Mouse (Mus musculus) CH12.LX (cell line): Measurements from ENCODE around the gene Klhl26. TPM values are rescaled to one million over a fixed set of nuclear protein-coding genes. Genes with fewer than 3 reads are reported as not detected.

ENCODE experiments used
- DNase-seq: peaks from one replicate; pipeline ENCODE4 v3.0.0-alpha.2; 2013; ENCODE audit errors: extremely low read depth
- H3K27ac ChIP-seq: 2 replicates; pipeline ENCODE4 v1.5.1; 2012; ENCODE audit warnings: low read depth, mild to moderate bottlenecking, control low read depth, moderate library complexity; ENCODE audit not compliant: insufficient read depth
- H3K27me3 ChIP-seq: replicated peaks from 2 replicates; pipeline ENCODE3; 2012; ENCODE audit warnings: inconsistent platforms
- H3K36me3 ChIP-seq, 2 experiments: replicated peaks in 1 of 2; 2 replicates each; pipeline versions ENCODE3 to v1.6.1; 2012; ENCODE audit warnings: inconsistent platforms in 1 of 2, low read length in 1 of 2, mild to moderate bottlenecking in 1 of 2, mixed read lengths in 1 of 2, moderate library complexity in 1 of 2; ENCODE audit not compliant: control insufficient read depth in 1 of 2, insufficient read depth in 1 of 2
- H3K4me1 ChIP-seq, 2 experiments: 2 replicates each; pipeline ENCODE4 v1.6.1; 2012; ENCODE audit warnings: inconsistent platforms in 1 of 2, moderate library complexity in 1 of 2; ENCODE audit not compliant: insufficient read depth in 2 of 2, control insufficient read depth in 1 of 2
- H3K4me2 ChIP-seq: 2 replicates; pipeline ENCODE4 v1.6.1; 2012; ENCODE audit warnings: low read depth, mild to moderate bottlenecking, control low read depth; ENCODE audit not compliant: poor library complexity, insufficient read depth, severe bottlenecking
- H3K4me3 ChIP-seq, 3 experiments: fragments of 150-350 bp in 1 of 3; sonication (generic) in 1 of 3; replicated peaks in 1 of 3; 2 replicates each; pipeline versions ENCODE3 to v1.5.1; 2011 to 2012; ENCODE audit warnings: low read depth in 2 of 3, low read length in 2 of 3, mild to moderate bottlenecking in 2 of 3, moderate library complexity in 2 of 3, control low read depth in 1 of 3, improper control_type of control experiment in 1 of 3, inconsistent platforms in 1 of 3, mixed read lengths in 1 of 3; ENCODE audit not compliant: poor library complexity in 1 of 3
- H3K79me2 ChIP-seq: replicated peaks from 2 replicates; pipeline ENCODE4 v1.6.1; 2012; ENCODE audit warnings: mild to moderate bottlenecking, moderate library complexity; ENCODE audit not compliant: control insufficient read depth, poor library complexity, insufficient read depth, severe bottlenecking; ENCODE audit errors: extremely low read depth
- H3K9ac ChIP-seq: 2 replicates; pipeline ENCODE4 v1.6.1; 2012; ENCODE audit warnings: low read depth, mild to moderate bottlenecking, control low read depth, moderate library complexity; ENCODE audit not compliant: insufficient read depth
- H3K9me3 ChIP-seq: replicated peaks from 2 replicates; pipeline ENCODE3; 2012; ENCODE audit warnings: low read length, inconsistent platforms, mixed read lengths
- CHD2 ChIP-seq: IDR thresholded peaks from 2 replicates; pipeline ENCODE4 v1.6.1; 2011; ENCODE audit warnings: low read length, improper control_type of control experiment
- E2F4 ChIP-seq: IDR thresholded peaks from 2 replicates; pipeline ENCODE4 v1.6.1; 2011; ENCODE audit warnings: low read depth, low read length, improper control_type of control experiment; ENCODE audit not compliant: insufficient replicate concordance
- ELF1 ChIP-seq: IDR thresholded peaks from 2 replicates; pipeline ENCODE4 v1.6.1; 2014; ENCODE audit warnings: low read depth, mild to moderate bottlenecking, inconsistent platforms, low read length, improper control_type of control experiment
- EP300 ChIP-seq: IDR thresholded peaks from 2 replicates; pipeline ENCODE4 v1.6.1; 2011; ENCODE audit warnings: low read length, improper control_type of control experiment
- GABPA ChIP-seq: IDR thresholded peaks from 2 replicates; pipeline ENCODE4 v1.6.1; 2012; ENCODE audit warnings: low read depth, low read length, improper control_type of control experiment, inconsistent platforms; ENCODE audit not compliant: insufficient replicate concordance
- JUN ChIP-seq: IDR thresholded peaks from 2 replicates; pipeline ENCODE4 v1.6.1; 2011; ENCODE audit warnings: low read depth, mild to moderate bottlenecking, low read length, improper control_type of control experiment, moderate library complexity; ENCODE audit not compliant: insufficient read depth
- MAFK ChIP-seq: IDR thresholded peaks from 2 replicates; pipeline ENCODE4 v1.6.1; 2011; ENCODE audit warnings: low read length, improper control_type of control experiment; ENCODE audit not compliant: insufficient replicate concordance
- MEF2A ChIP-seq: IDR thresholded peaks from 2 replicates; pipeline ENCODE4 v1.6.1; 2014; ENCODE audit warnings: low read depth, mild to moderate bottlenecking, inconsistent platforms, low read length, improper control_type of control experiment, borderline replicate concordance
- RAD21 ChIP-seq: IDR thresholded peaks from 2 replicates; pipeline ENCODE4 v1.6.1; 2011; ENCODE audit warnings: low read depth, mild to moderate bottlenecking, low read length, improper control_type of control experiment, moderate library complexity
- SIN3A ChIP-seq: IDR thresholded peaks from 2 replicates; pipeline ENCODE4 v1.6.1; 2012; ENCODE audit warnings: low read length, improper control_type of control experiment, inconsistent platforms
- TBP ChIP-seq: conservative IDR thresholded peaks from 2 replicates; pipeline ENCODE4 v1.6.1; 2011; ENCODE audit warnings: low read depth, low read length, improper control_type of control experiment
- UBTF ChIP-seq: IDR thresholded peaks from 2 replicates; pipeline ENCODE4 v1.6.1; 2012; ENCODE audit warnings: low read depth, mild to moderate bottlenecking, inconsistent platforms, low read length, improper control_type of control experiment, moderate library complexity
- USF1 ChIP-seq: IDR thresholded peaks from 2 replicates; pipeline ENCODE4 v1.6.1; 2014; ENCODE audit warnings: low read depth, mild to moderate bottlenecking, inconsistent platforms, low read length, improper control_type of control experiment
- ZKSCAN1 ChIP-seq: IDR thresholded peaks from 2 replicates; pipeline ENCODE4 v1.6.1; 2012; ENCODE audit warnings: low read depth, inconsistent platforms, low read length, improper control_type of control experiment, borderline replicate concordance
- ZMIZ1 ChIP-seq: IDR thresholded peaks from 2 replicates; pipeline ENCODE4 v1.6.1; 2012; ENCODE audit warnings: low read depth, mild to moderate bottlenecking, inconsistent platforms, low read length, improper control_type of control experiment
- dilution Hi-C: fragments of 300-500 bp; cut with MboI; formaldehyde crosslinking; loops from 2 replicates; pipeline ENCODE4 v1.14.3; 2020; ENCODE audit warnings: low sequenced_read_pairs; ENCODE audit not compliant: extremely low pct_unique_long_range_greater_than_20kb, extremely low pct_ligation_motif_present
- in situ Hi-C: fragments of 300-500 bp; cut with MboI; formaldehyde crosslinking; loops from 3 replicates; pipeline ENCODE4 v1.14.3; 2019; ENCODE audit warnings: low sequenced_read_pairs, low pct_ligation_motif_present, low pct_unique_long_range_greater_than_20kb, mixed read lengths
- polyA plus RNA-seq: library from polyadenylated mRNA; unstranded; fragments of >175 nt; gene quantifications from 2 replicates; pipeline ENCODE4 v1.2.1, GENCODE M21; 2012; ENCODE audit warnings: low read depth; ENCODE audit not compliant: insufficient read length
- total RNA-seq, 2 experiments: library from RNA; depleted of rRNA; stranded (reverse); fragments of 300-350 nt in 1 of 2; fragments of >200 nt in 1 of 2; gene quantifications; 2 replicates each; pipeline ENCODE4 v1.2.3; 2012 to 2014

The Klhl26 gene
- total and polyA plus RNA-seq, 3 experiments: 4.7 to 15.6 (median 6.0) TPM

GRCm38 (mm10) chr8:70495771-70496062 is 18.9 kb upstream of the Klhl26 start:
- TF ChIP-seq SIN3A: no peak
- TF ChIP-seq JUN: no peak
- no peak for TF ChIP-seq EP300
- TF ChIP-seq ZMIZ1: no peak
- TF ChIP-seq E2F4: no peak
- TF ChIP-seq USF1: no peak
- no peak for TF ChIP-seq TBP
- TF ChIP-seq CHD2: no peak
- TF ChIP-seq RAD21: no peak
- TF ChIP-seq, all 38 proteins: peak for 0
- dilution Hi-C loops: no loop called here
- H3K27me3 ChIP-seq: peaks cover 86% of the 10 kb centered on the region
- H3K4me3 ChIP-seq: no peak overlapping the region
- peaks cover 0 to 27% of the 10 kb centered on the region in 2 experiments; a peak in 3 of 4 replicates for H3K4me1 ChIP-seq
- DNase-seq: no peak
- no peaks in the 10 kb centered on the region for H3K36me3 ChIP-seq
- H3K27ac ChIP-seq: no peak overlapping the region
- no peaks in the 10 kb centered on the region for H3K9me3 ChIP-seq
- in situ Hi-C loops: no loop called here
- no peak overlapping the region for H3K9ac ChIP-seq
- no peaks in the 10 kb centered on the region for H3K79me2 ChIP-seq
- H3K4me2 ChIP-seq: no peak overlapping the region

GRCm38 (mm10) chr8:70495001-70495770 is 18.4 kb upstream of the Klhl26 start:
- H3K27me3 ChIP-seq: peaks cover 89% of the 10 kb centered on the region
- H3K36me3 ChIP-seq: no peaks in the 10 kb centered on the region
- dilution Hi-C loops: no loop called here
- DNase-seq: no peak
- H3K9me3 ChIP-seq: no peaks in the 10 kb centered on the region
- no peak overlapping the region for H3K4me2 ChIP-seq
- peaks cover 0 to 22% of the 10 kb centered on the region in 2 experiments; a peak in 2 of 4 replicates for H3K4me1 ChIP-seq
- no peaks in the 10 kb centered on the region for H3K79me2 ChIP-seq
- in situ Hi-C loops: no loop called here
- H3K27ac ChIP-seq: no peak overlapping the region
- H3K9ac ChIP-seq: no peak overlapping the region
- H3K4me3 ChIP-seq: no peak overlapping the region
- TF ChIP-seq MAFK (no peak), ZKSCAN1 (no peak), MEF2A (no peak)
- TF ChIP-seq, all 38 proteins: peak for 0

- H3K4me2 ChIP-seq: no peak overlapping the region
- dilution Hi-C loops: no loop called here
- H3K36me3 ChIP-seq: no peaks in the 10 kb centered on the region
- H3K27ac ChIP-seq: no peak overlapping the region
- H3K9ac ChIP-seq: no peak overlapping the region
- H3K4me3 ChIP-seq: no peak overlapping the region
- in situ Hi-C loops: no loop called here
- no peaks in the 10 kb centered on the region for H3K79me2 ChIP-seq
- peaks cover 2 to 17% of the 10 kb centered on the region in 2 experiments; a peak in 3 of 4 replicates for H3K4me1 ChIP-seq
- no peak for TF ChIP-seq UBTF
- TF ChIP-seq GABPA: no peak
- no peak for TF ChIP-seq ELF1
- TF ChIP-seq MAFK: no peak
- no peaks in the 10 kb centered on the region for H3K9me3 ChIP-seq
- peaks cover 94% of the 10 kb centered on the region for H3K27me3 ChIP-seq
- DNase-seq: no peak
Observed at GRCm38 (mm10) chr8:70494416-70494945, 17.7 kb upstream of the Klhl26 start.
